17 mouse cellular contexts compared by ENCODE assay signal in genomic region chr11:97721338-97721737, GRCm38 (mm10). TPM values are rescaled to one million over a fixed set of nuclear protein-coding genes. Genes with fewer than 3 reads are reported as not detected.
DNase-seq lines count a peak whose midpoint lies in the region; TF ChIP-seq lines count a peak whose summit lies in the region.
"Had no signal": no experiment of that assay in that cellular context is flagged by ENCODE, and none has a peak within 500 bp of the region (broad histone marks: within the 10 kb centered on the region; RNA-seq: fewer than 3 reads in every experiment).

No protein-coding gene starts in this region.

- WGBS in embryonic facial prominence, embryonic 10.5 days = 95% methylated on average over 4 of the region's 4 CpGs

- no peaks in the 10 kb centered on the region for H3K4me1 ChIP-seq in embryonic facial prominence, embryonic 10.5 days

- no peak for TF ChIP-seq CTCF in C2C12 (IDR thresholded peaks at IDR 0.05; ENCODE audit: control insufficient read depth, insufficient read depth, insufficient read length)

- H3K79me3 ChIP-seq in C2C12 (ENCODE audit: low read depth) = no peaks in the 10 kb centered on the region

- H3K4me3 ChIP-seq in C2C12 (ENCODE audit: insufficient read depth, poor library complexity, severe bottlenecking) (no peak overlapping the region), myocyte (no peak overlapping the region)
- no peak overlapping the region for H3K4me3 ChIP-seq in embryonic facial prominence, embryonic 10.5 days

- no peak for DNase-seq in embryonic facial prominence, embryonic 10.5 days (ENCODE audit: low spot score)
- DNase-seq in natural killer cell, adult 2 months (ENCODE audit: low spot score in 2 of 2) = no peak
- DNase-seq: adrenal gland, adult 2 months; adrenal gland, adult 8-10 months; adrenal gland, postnatal 10 days; adrenal gland, postnatal 14 days; adrenal gland, postnatal 25 days; adrenal gland, postnatal 36 days; B cell, adult 2 months; cerebellum, adult 11 months; cerebellum, adult 11-12 months; cerebellum, adult 18-20 months; cerebellum, adult 2 months had no signal

- peaks cover 93% of the 10 kb centered on the region for H3K36me3 ChIP-seq in C2C12 (ENCODE audit: control insufficient read depth, insufficient read depth)
- H3K36me3 ChIP-seq in myocyte (ENCODE audit: control insufficient read depth, insufficient read depth) = peaks cover 41% of the 10 kb centered on the region
- H3K36me3 ChIP-seq in embryonic facial prominence, embryonic 10.5 days (replicated peaks) = peaks cover 100% of the 10 kb centered on the region

- H3K27me3 ChIP-seq in C2C12 (ENCODE audit: control insufficient read depth, insufficient read depth, insufficient read length) (no peaks in the 10 kb centered on the region), myocyte (ENCODE audit: control insufficient read depth, insufficient read depth, insufficient read length) (no peaks in the 10 kb centered on the region)
- H3K27me3 ChIP-seq in embryonic facial prominence, embryonic 10.5 days (replicated peaks; ENCODE audit: low read depth, poor library complexity, severe bottlenecking) = no peaks in the 10 kb centered on the region
- H3K27me3 ChIP-seq: CH12.LX, Patski had no signal

- H3K4me2 ChIP-seq in myocyte (ENCODE audit: low read depth) = no peak overlapping the region

- H3K79me2 ChIP-seq in C2C12 (ENCODE audit: control insufficient read depth, insufficient read depth) (no peaks in the 10 kb centered on the region), myocyte (ENCODE audit: control insufficient read depth, insufficient read depth) (no peaks in the 10 kb centered on the region)

- no peak overlapping the region for H3K27ac ChIP-seq in embryonic facial prominence, embryonic 10.5 days (replicated peaks)

- no peak for TF ChIP-seq POLR2A in myocyte (IDR thresholded peaks at IDR 0.05; ENCODE audit: insufficient read length, low read depth)

- peaks cover 8% of the 10 kb centered on the region; the same call in 1 of the 2 replicates for H3K9me3 ChIP-seq in embryonic facial prominence, embryonic 10.5 days

- no peak overlapping the region for H3ac ChIP-seq in C2C12 (ENCODE audit: control insufficient read depth, insufficient read length, low read depth)
- H3ac ChIP-seq in myocyte (ENCODE audit: control insufficient read depth, insufficient read length) = no peak overlapping the region

TF ChIP-seq in C2C12, 6 proteins besides CTCF, POLR2A, EP300 and RAD21:
- no peak for TF ChIP-seq MYOG (IDR thresholded peaks at IDR 0.05; ENCODE audit: control insufficient read depth, extremely low read depth, insufficient read length)
- peak; percentile 66 for TF ChIP-seq MYOD1 (IDR thresholded peaks at IDR 0.05; ENCODE audit: control insufficient read depth, insufficient read length, low read depth)

TF ChIP-seq in myocyte, 11 proteins besides CTCF, POLR2A, EP300 and RAD21:
- TF ChIP-seq E2F4 (IDR thresholded peaks at IDR 0.05; ENCODE audit: insufficient read depth) = no peak
- peak in 2 of 3 experiments; percentile 43 to 64 for TF ChIP-seq MYOD1 (IDR thresholded peaks at IDR 0.05; ENCODE audit: control insufficient read depth in 1 of 3, insufficient read length in 2 of 3, low read depth in 2 of 3)
- peak in 1 of 3 experiments; percentile 32 for TF ChIP-seq MYOG (IDR thresholded peaks at IDR 0.05; ENCODE audit: control insufficient read depth in 1 of 3, insufficient read depth in 1 of 3, insufficient read length in 2 of 3, low read depth in 2 of 3)
- TF ChIP-seq MAX (IDR thresholded peaks at IDR 0.05; ENCODE audit: low read depth) = no peak
- TF ChIP-seq SRF (IDR thresholded peaks at IDR 0.05; ENCODE audit: control insufficient read depth, insufficient read length, low read depth) = no peak

RNA-seq across cellular contexts. Expression of gene Psmb3, which starts 18.1 kb away (rescaled TPM):
- polyA plus RNA-seq in C2C12 (2012; fragmentation: generic; extraction: Trizol) (690 TPM), myocyte (2012; fragmentation: generic; extraction: Trizol) (694 TPM)
- polyA plus RNA-seq in embryonic facial prominence, embryonic 10.5 days (2016; fragmentation: Nextera tagmentation; extraction: Ambion mirVana) = 634 and 654 TPM in 2 replicates

RNA-seq across cellular contexts. Expression of gene Pcgf2, which starts 21.0 kb away (rescaled TPM):
- 29.2 TPM for polyA plus RNA-seq in C2C12 (2012; fragmentation: generic; extraction: Trizol)
- 24.3 TPM for polyA plus RNA-seq in myocyte (2012; fragmentation: generic; extraction: Trizol)
- polyA plus RNA-seq in embryonic facial prominence, embryonic 10.5 days (2016; fragmentation: Nextera tagmentation; extraction: Ambion mirVana) = 23.2 and 24.1 TPM in 2 replicates

RNA-seq across cellular contexts. Expression of gene Pip4k2b, which starts 23.2 kb away (rescaled TPM):
- polyA plus RNA-seq in C2C12 (2012; fragmentation: generic; extraction: Trizol) (28.3 TPM), myocyte (2012; fragmentation: generic; extraction: Trizol) (30.1 TPM)
- 1.9 and 2.1 TPM in 2 replicates for polyA plus RNA-seq in embryonic facial prominence, embryonic 10.5 days (2016; fragmentation: Nextera tagmentation; extraction: Ambion mirVana)

RNA-seq across cellular contexts. Expression of gene Cisd3, which starts 35.7 kb away (rescaled TPM):
- polyA plus RNA-seq in C2C12 (2012; fragmentation: generic; extraction: Trizol) (110 TPM), myocyte (2012; fragmentation: generic; extraction: Trizol) (112 TPM)
- 18.2 and 20.0 TPM in 2 replicates for polyA plus RNA-seq in embryonic facial prominence, embryonic 10.5 days (2016; fragmentation: Nextera tagmentation; extraction: Ambion mirVana)

RNA-seq across cellular contexts. Expression of gene Cwc25, which starts 45.0 kb away (rescaled TPM):
- 8.7 TPM for polyA plus RNA-seq in C2C12 (2012; fragmentation: generic; extraction: Trizol)
- polyA plus RNA-seq in myocyte (2012; fragmentation: generic; extraction: Trizol) = 8.9 TPM
- polyA plus RNA-seq in embryonic facial prominence, embryonic 10.5 days (2016; fragmentation: Nextera tagmentation; extraction: Ambion mirVana) = 22.0 and 24.2 TPM in 2 replicates
